Mouse (Mus musculus): ENCODE measurements around the gene Gsx2.
A peak's percentile ranks its signal among the peaks of the same experiment; 100 is the strongest.

Gsx2 gene

GRCm38 (mm10) chr5:75076326-75077050 is 1.1 kb downstream of the Gsx2 start:
- DNase-seq (ENCODE audit: low read depth, low spot score): no peak

DNA sequence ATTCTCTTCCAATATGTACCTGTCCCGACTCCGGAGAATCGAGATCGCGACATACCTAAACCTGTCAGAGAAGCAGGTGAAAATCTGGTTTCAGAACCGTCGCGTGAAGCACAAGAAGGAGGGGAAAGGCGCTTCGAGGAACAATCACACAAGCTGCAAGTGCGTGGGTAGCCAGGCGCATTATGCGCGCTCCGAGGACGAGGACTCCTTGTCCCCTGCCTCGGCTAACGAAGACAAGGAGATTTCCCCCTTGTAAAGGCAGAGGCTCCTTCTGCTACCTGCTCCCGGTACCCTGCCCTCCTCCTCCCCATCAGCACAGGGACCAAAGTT is 1.6 kb downstream of the Gsx2 start:
- DNase-seq (ENCODE audit: low read depth, low spot score): no peak

DNA sequence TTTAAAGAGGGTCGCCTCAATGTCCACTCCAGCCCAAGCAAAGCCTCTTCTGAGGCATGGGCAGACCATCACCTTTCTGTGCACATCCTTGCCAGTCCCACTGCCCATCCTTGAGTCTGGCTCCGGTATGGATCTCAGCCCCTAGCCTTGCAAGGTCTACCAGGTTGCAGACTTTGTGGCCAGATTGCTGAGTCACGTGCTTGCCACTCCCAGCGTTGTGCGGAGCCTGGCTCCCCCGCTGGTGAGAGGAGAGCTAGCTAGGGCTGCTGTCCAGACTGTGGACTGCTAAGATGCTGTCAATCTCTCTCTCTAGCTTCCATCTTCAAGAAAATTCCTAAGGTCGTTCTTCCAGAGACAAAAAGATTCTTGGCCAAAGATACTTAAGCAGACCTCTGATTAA is 4.2 kb downstream of the Gsx2 start:
- no peak for DNase-seq (ENCODE audit: low read depth, low spot score)

- DNase-seq (ENCODE audit: low read depth, low spot score): no peak
These were observed 7.0 kb downstream of the Gsx2 start for GRCm38 (mm10) chr5:75082439-75082838.

- no peak for DNase-seq (ENCODE audit: low read depth, low spot score)
These were observed 7.7 kb downstream of the Gsx2 start for GRCm38 (mm10) chr5:75083061-75083460.

- DNase-seq (ENCODE audit: low read depth, low spot score): no peak
These were observed 8.4 kb downstream of the Gsx2 start for GRCm38 (mm10) chr5:75083591-75084392.

GRCm38 (mm10) chr5:75084393-75084870 is 9.0 kb downstream of the Gsx2 start:
- no peak for DNase-seq (ENCODE audit: low read depth, low spot score)

DNA sequence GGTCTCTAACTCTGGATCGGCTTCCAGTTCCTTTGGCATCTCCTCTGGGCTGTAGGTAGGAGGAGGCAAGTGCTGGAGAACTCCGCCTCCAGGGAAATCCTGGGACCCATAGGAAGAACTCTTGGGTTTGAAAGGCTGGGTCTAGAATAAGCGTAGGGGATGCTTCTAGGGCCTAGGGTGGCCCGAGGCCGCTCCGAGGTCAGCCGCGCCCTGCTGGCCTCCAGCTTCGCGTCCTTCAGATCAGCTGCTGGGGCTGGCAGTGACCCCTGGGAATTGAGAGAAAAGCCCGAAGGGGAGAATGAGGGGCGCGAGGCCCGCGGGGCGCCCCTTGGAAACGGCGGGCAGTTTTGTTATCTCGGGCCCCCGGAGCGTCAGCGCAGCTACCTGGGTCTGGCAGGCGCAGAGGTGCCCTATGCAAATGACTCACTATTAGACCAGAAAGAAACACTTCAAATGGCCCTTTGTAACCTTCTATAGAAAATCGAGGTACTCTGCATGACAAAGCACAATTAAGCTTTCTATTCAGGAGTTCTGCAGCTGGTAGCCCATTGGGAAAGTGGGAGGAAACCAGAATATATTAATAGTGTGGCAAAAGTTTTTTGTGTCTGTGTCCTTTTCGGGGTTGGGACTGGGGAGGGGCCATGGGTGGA is 9.6 kb downstream of the Gsx2 start:
- DNase-seq (ENCODE audit: low read depth, low spot score): no peak

GRCm38 (mm10) chr5:75085521-75085875 is 10.1 kb downstream of the Gsx2 start:
- DNase-seq (ENCODE audit: low read depth, low spot score): no peak

GRCm38 (mm10) chr5:75085906-75086305 is 10.5 kb downstream of the Gsx2 start:
- no peak for DNase-seq (ENCODE audit: low read depth, low spot score)

- DNase-seq (ENCODE audit: low read depth, low spot score): no peak
These were observed 31.1 kb downstream of the Gsx2 start for GRCm38 (mm10) chr5:75106511-75106910.

- DNase-seq (ENCODE audit: low read depth, low spot score): no peak
These were observed 34.0 kb downstream of the Gsx2 start for GRCm38 (mm10) chr5:75109368-75109767.

- no peak for DNase-seq (ENCODE audit: low read depth, low spot score)
These were observed 36.4 kb downstream of the Gsx2 start for GRCm38 (mm10) chr5:75111781-75112180.

- DNase-seq (ENCODE audit: low read depth, low spot score): no peak
These were observed 43.4 kb downstream of the Gsx2 start for GRCm38 (mm10) chr5:75118840-75119239.

GRCm38 (mm10) chr5:75121646-75122045 is 46.2 kb downstream of the Gsx2 start:
- DNase-seq (ENCODE audit: low read depth, low spot score): peak; percentile 79
